Mouse (Mus musculus): Measurements from ENCODE around the gene Vmn1r15. TPM values are rescaled to one million over a fixed set of nuclear protein-coding genes. Genes with fewer than 3 reads are reported as not detected.

Vmn1r15 gene
- total RNA-seq (2021) = not detected
- long read RNA-seq, experiment 1 = 0 reads
- long read RNA-seq, experiment 2 = 0 reads

DNA sequence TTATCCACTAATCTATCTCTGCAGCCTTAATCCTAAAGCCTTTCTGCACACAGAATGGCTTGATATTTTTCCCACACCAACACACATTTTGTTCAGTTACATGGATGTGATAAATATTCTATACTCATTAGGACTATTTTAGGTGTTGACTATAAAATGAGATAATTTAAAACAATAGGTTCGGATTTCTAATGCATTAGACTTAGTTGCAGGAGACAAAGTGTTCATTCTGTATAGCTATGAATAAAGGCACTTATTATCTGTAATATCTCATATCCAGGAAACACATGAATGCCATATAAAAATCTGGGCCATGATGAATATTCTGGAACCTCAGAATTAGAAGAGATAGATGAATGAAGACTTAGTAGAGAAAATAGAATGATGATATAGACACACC, at the start of gene Vmn1r15:
Vmn1r15 (plus strand) TSS at position 301 of the 400 bp plus-strand sequence.
- no peak for DNase-seq (ENCODE audit: low spot score in 2 of 2)
- intact Hi-C loops (cut with DNase I) = no loop called here

DNA sequence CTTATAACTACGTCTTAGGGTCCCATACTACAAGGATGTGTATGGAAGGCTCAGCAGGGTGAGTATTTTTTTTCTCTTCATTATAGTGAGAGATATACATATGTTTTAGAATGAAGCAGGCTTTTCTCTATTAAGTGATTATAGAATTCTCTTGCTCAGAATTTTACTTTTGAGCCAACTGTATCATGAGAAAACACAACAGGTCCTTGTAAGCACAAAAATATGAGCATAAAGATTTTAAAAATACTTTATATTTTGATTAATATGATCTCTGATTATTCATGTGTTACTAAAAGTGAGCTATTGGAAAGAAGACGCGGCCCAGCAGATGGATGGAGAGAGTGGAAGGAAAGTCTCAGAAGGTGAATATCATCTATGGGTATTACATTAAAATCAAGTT, 26.4 kb upstream of the Vmn1r15 start, which contains the start of gene Vmn1r14:
Vmn1r14 (plus strand) TSS at position 301 of the 400 bp plus-strand sequence.
- intact Hi-C loops (cut with DNase I) = no loop called here

DNA sequence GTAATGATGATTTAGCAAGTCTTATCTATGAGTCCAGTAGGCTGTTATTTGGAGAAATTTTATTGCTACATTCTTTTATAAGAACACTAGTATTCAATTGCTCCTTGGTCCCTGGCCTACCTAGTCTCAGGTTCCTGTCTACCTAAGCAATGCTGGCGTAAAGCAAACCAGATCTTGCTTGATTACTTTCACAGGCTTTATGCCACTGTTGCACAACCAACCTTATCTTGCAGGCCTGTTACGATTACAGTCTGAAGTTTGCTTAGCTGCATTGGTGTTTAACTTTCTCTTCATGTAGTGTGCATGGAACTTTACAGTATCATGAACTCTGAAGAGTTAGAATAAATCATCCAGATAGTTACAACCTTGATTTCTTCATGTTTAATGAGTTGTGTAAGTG, 3.2 kb downstream of the Vmn1r15 start:
- intact Hi-C loops (cut with DNase I) = no loop called here
- no peak for DNase-seq (ENCODE audit: low spot score in 2 of 2)

More for the DNA sequence above, 26.4 kb upstream of the Vmn1r15 start, which contains the start of gene Vmn1r14:
- DNase-seq (ENCODE audit: low spot score in 2 of 2) = no peak

DNA sequence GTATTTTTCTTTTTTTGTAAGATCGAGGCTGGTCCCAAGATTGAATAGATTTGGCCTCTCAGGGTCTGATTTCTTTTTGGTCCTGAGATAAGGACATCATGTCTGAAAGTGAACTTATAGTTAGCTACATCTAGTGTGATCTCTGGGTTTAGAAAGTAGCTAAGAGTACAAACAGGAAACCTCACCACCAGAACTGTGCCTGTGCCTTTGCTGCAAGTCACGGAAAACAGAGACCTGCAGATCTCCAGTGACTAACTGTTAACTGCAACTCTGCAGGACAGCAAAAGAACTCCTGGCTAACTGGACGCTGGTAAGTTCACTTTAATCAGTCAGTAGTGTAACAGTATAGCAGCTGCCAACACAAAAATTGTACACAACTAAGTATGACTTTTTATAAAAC, 14.1 kb downstream of the Vmn1r15 start:
- intact Hi-C loops (cut with DNase I) = no loop called here
- no peak for DNase-seq (ENCODE audit: low spot score in 2 of 2)

DNA sequence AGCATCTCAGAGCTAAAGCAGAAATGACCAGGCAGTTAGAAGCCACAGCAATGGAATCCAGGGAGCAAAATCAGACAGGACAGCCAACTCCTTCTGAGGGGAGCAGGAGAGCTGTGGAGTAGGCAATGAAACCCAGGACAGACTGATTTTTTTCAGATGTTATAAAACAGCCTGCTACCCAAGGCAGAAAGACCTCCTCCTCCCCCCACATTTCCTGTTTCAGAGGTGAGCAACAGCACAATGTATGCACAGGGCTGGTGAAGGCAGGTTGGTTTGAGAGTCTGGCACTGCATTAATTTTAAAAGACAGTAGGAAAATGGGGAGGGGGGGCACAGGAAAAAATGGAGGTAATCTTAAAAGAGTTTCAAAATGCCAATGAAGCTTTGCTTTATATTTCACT, 14.8 kb downstream of the Vmn1r15 start:
- DNase-seq (ENCODE audit: low spot score in 2 of 2) = no peak
- intact Hi-C loops (cut with DNase I) = no loop called here

DNA sequence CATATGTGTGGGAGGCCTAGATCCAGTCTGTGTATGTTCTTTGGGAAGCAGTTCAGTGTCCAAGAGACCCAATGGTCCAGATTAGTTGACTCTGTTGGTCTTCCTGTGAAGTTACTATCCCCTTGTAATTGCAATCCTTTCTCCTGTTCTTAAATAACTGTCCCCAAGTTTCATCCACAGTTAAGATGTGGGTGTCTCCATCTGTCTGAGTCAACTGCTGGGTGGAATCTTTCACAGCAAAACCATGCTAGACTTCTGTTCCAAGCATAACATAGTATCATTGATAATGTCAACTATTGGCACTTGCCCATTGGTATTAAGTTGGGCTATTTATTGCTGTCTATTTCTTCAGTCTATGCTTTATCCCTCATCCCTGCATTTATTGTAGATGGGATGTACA, 21.2 kb downstream of the Vmn1r15 start:
- DNase-seq (ENCODE audit: low spot score in 2 of 2) = no peak
- intact Hi-C loops (cut with DNase I) = no loop called here

Other genes with a start within 250 kb of the Vmn1r15 start
- not detected for gene Vmn1r7, start 232.6 kb upstream of the Vmn1r15 start, total RNA-seq (2021)
- not detected for gene Vmn1r8, start 225.7 kb upstream of the Vmn1r15 start, total RNA-seq (2021)
- gene Vmn1r9, start 191.2 kb upstream of the Vmn1r15 start, total RNA-seq (2021) = not detected
- gene Vmn1r10, start 148.5 kb upstream of the Vmn1r15 start, total RNA-seq (2021) = not detected
- not detected for gene Vmn1r11, start 124.5 kb upstream of the Vmn1r15 start, total RNA-seq (2021)
- gene Vmn1r12, start 101.0 kb upstream of the Vmn1r15 start, total RNA-seq (2021) = not detected
- not detected for gene Vmn1r13, start 54.7 kb upstream of the Vmn1r15 start, total RNA-seq (2021)
- not detected for gene Vmn1r14, start 26.3 kb upstream of the Vmn1r15 start, total RNA-seq (2021)
- gene Vmn1r16, start 71.5 kb downstream of the Vmn1r15 start, total RNA-seq (2021) = not detected
- not detected for gene Vmn1r17, start 105.8 kb downstream of the Vmn1r15 start, total RNA-seq (2021)
- gene Vmn1r18, start 137.8 kb downstream of the Vmn1r15 start, total RNA-seq (2021) = under 1 TPM; 0.02 TPM
- gene Vmn1r19, start 145.8 kb downstream of the Vmn1r15 start, total RNA-seq (2021) = not detected
- not detected for gene Vmn1r20, start 171.0 kb downstream of the Vmn1r15 start, total RNA-seq (2021)

Data from left cerebral cortex, postnatal 14 days (tissue).